Mouse (Mus musculus) MEL (cell line): ENCODE measurements at regions not wholly inside any gene's neighbourhood (a gene's known extent, or its start where the extent isn't known, plus 50 kb on each side); places are given as distances from the start of the nearest gene placed in this dataset.

Source experiments
- CHD1 ChIP-seq: IDR thresholded peaks from 2 replicates; pipeline ENCODE4 v1.6.1; 2012; ENCODE audit warnings: low read depth, mild to moderate bottlenecking, inconsistent platforms, low read length, improper control_type of control experiment
- CHD2 ChIP-seq: IDR thresholded peaks from 2 replicates; pipeline ENCODE4 v1.6.1; 2011; ENCODE audit warnings: low read length, improper control_type of control experiment
- CTCF ChIP-seq, 3 experiments: IDR thresholded peaks in 2 of 3; conservative IDR thresholded peaks in 1 of 3; 2 replicates each; pipeline ENCODE4 v1.5.1; 2011 to 2012; ENCODE audit warnings: low read length in 3 of 3, low read depth in 2 of 3, mild to moderate bottlenecking in 2 of 3, improper control_type of control experiment in 1 of 3, inconsistent platforms in 1 of 3, mixed read lengths in 1 of 3, moderate library complexity in 1 of 3; ENCODE audit not compliant: control insufficient read depth in 1 of 3, insufficient read depth in 1 of 3, poor library complexity in 1 of 3, severe bottlenecking in 1 of 3
- E2F4 ChIP-seq: IDR thresholded peaks from 2 replicates; pipeline ENCODE4 v1.6.1; 2011; ENCODE audit warnings: low read depth, low read length, improper control_type of control experiment, borderline replicate concordance
- MAX ChIP-seq: IDR thresholded peaks from 2 replicates; pipeline ENCODE4 v1.6.1; 2011; ENCODE audit warnings: low read length, improper control_type of control experiment
- MEF2A ChIP-seq: IDR thresholded peaks from 2 replicates; pipeline ENCODE4 v1.6.1; 2014; ENCODE audit warnings: low read depth, mild to moderate bottlenecking, inconsistent platforms, low read length, improper control_type of control experiment; ENCODE audit not compliant: poor library complexity, insufficient replicate concordance, severe bottlenecking; ENCODE audit errors: extremely low read depth
- POLR2A ChIP-seq, 2 experiments: IDR thresholded peaks; 2 replicates each; pipeline ENCODE4 v1.6.1; 2011 to 2012; ENCODE audit warnings: low read length in 2 of 2, mild to moderate bottlenecking in 2 of 2, control low read depth in 1 of 2, improper control_type of control experiment in 1 of 2, low read depth in 1 of 2, moderate library complexity in 1 of 2; ENCODE audit not compliant: control insufficient read depth in 1 of 2, insufficient read depth in 1 of 2, poor library complexity in 1 of 2
- USF1 ChIP-seq: IDR thresholded peaks from 2 replicates; pipeline ENCODE4 v1.6.1; 2014; ENCODE audit warnings: low read depth, mild to moderate bottlenecking, inconsistent platforms, low read length, improper control_type of control experiment, moderate library complexity
- ZC3H11A ChIP-seq: IDR thresholded peaks from 2 replicates; pipeline ENCODE4 v1.6.1; 2012; ENCODE audit warnings: low read depth, mild to moderate bottlenecking, inconsistent platforms, low read length, improper control_type of control experiment

- TF ChIP-seq USF1: no peak
- TF ChIP-seq CHD1: no peak
- no peak for TF ChIP-seq CHD2
- TF ChIP-seq E2F4: no peak
- no peak for TF ChIP-seq POLR2A (IDR thresholded peaks at IDR 0.05; ENCODE audit: control insufficient read depth in 1 of 2, insufficient read depth in 1 of 2, low read depth in 1 of 2, low read length in 2 of 2, poor library complexity in 1 of 2)
- no peak for TF ChIP-seq CTCF (IDR thresholded peaks at IDR 0.05 in 2 of 3, conservative IDR thresholded peaks at IDR 0.05 in 1 of 3; ENCODE audit: control insufficient read depth in 1 of 3, insufficient read depth in 1 of 3, low read depth in 2 of 3, low read length in 3 of 3, poor library complexity in 1 of 3, severe bottlenecking in 1 of 3)
- TF ChIP-seq MAX: no peak
- TF ChIP-seq ZC3H11A: no peak
- no peak for TF ChIP-seq MEF2A
Measured at GRCm38 (mm10) chr12:92904382-92904781, 1055.4 kb upstream of the Sel1l start.
